Mouse (Mus musculus) liver (tissue): ENCODE measurements around the gene Ubiad1.

Experiments used
- DNase-seq: peaks from one replicate; pipeline ENCODE4 v3.0.0-alpha.2; 2020; ENCODE audit warnings: mixed read lengths

The Ubiad1 gene

DNA sequence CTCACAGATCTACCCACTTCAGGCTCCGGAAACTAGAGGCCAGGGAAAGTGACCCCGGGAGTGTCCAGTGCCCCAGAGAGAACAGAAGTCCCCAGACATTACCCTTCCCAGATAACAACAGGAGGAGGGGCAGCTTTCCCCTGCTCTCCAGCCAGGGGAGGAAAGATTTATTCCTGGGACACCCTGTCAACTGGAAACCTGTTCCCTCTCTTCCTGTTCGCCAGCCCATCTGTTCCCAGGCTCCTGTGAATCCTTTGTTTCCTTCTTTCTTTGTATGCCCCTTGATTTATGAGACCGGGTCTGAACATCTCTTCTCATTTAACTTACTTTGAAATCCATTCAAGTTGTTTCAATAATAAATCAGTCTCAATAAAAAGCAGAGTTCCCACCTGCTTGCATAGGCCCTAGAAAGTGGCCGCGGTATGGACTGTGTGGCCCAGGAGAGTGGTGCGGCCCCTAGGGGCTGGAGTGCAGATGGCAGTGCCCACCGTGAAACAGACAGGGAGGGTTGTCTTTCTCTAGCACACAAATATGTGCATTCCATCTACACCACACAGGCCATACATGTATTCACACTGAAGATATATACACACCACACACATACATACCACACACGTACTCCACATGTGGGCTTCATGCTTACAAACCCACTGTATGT, 45.0 kb downstream of the Ubiad1 start:
- DNase-seq = no peak

DNA sequence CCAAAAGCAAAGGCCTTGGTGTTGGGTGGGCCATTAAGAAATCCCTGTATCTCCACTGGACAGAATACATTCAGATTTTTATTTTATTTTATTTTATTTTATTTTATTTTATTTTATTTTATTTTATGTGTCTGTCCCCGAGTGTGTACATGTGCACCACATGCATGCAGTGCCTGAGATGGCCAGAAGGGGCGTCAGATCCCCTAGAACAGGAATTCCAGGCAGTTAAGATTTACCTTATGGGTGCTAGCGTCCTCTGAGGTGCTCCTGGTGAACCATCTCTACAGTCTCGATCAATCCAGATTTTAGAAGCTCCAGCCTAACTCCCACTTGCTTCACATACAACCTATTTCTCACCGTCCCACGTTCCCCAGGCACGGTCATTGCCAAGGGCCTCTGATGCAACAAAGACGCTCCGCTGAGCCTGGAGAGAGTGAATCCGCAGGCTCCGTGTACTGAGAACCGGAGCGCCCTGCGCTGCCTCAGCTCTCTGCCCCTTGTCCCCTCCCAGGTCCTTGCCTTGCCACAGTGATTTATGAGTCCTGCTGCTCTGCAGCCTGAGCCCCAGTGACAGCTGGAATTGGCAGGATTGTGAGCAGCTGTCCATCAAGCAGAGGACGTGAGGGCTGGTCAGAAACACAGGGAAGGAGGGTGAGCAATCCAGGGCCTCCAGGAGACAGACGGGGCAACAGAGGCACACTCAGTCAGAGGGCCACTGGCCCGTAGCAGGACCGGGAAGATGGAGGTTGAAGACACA, 46.9 kb downstream of the Ubiad1 start:
- DNase-seq = no peak

DNA sequence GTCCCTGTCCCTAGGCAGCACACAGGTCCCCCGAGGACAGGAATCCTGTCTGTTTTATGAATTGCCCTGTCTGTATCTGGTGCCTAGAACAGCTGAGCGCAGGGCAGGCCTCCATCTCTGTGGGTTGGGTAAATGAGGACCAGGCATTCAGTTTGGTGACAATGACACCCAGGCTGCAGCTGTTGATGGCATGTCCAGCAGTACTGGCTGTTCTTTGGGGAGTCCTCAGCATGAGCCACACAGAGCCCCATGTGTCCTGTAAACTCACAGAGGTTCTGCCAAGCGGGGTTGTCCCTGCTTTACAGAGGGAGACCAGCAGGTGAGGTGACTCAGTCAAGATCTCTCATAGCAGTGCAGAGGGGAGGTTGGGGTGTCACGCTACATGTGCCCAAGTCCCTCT, 47.5 kb downstream of the Ubiad1 start:
- DNase-seq = no peak

DNA sequence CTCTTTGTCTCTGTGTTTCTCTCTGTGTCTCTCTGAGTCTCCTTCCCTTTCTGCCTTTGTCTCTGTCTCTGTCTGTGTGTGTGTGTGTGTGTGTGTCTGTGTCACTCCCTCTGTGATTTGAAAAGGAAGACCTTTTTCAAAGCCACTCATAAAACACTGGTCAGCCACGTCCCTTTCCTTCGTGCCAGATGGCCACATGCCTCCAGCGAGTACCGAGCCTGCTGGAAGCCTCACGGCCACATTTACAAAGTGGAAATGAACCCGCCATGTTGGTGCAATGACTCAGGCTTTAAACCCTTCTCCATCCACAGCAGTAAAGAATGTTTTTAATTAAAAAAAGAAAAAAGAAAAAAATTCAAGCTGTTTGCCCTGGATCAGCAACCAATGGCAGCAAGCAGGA, 48.7 kb downstream of the Ubiad1 start:
- no peak for DNase-seq

DNA sequence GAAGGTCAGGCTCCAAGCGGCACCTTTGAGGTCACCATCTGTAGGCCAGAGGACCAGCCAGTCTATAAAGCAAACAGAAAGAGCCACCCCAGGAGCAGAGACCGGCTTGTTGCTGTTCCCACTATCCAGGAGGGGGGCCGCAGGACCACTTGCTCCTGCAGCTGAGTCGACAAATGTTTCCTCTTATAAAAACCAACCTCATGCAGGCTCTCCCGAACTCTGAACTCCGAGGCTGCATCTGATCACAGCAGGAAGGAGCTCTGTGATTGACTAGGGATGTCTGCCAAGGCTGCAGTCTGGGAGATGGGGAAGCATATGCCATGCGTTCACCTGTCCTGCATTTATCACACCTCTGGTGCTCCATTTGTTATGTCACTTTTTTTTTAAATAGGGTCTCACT, 49.4 kb downstream of the Ubiad1 start:
- DNase-seq = no peak

DNA sequence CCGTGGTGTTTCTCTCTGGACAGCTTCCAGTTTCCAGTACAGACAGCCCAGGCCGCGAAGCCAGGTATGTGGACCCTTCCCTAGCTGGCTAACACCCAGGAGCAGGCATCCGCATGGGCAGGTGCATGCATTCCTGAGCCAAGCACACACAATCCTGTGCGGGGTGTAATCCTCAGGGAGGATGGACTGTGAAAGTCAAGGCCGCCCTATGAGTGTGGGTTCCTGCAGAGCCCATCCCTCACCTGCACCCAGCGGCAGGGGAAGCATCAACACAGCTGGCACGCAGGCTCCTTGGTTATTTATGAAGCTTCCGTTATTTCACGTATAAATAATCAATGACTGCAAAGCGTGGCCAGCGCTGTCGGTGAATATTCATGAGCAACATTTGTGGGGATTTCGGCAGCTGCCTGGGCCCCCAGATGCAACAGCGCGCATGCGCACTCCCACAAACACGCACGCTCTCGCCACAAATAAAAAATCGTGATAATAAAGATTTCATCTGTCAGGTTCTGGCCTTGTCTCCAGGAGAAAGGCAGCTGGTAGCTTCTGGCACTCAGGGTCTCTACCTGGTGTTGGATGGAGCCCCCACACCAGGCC, 52.8 kb downstream of the Ubiad1 start:
- no peak for DNase-seq

DNA sequence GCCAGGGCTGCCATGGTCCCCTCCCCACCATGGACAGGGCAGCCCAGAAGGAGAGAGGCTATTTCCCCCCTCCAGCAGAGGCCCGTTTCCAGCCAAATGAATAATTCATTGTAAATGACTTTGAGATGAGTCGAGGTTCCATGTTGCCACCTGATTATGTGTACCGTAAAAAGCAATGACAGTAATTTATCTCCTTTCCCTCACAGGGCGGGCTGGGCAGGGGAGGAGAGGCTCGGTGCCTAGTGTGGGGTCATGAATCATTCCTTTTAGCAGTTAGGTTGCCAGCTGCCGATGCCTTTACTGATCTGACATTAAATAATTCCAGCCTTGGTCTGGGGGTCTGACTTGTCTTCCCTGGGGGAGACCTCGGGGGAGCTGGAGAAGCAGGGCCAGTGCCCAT, 54.9 kb downstream of the Ubiad1 start:
- no peak for DNase-seq

DNA sequence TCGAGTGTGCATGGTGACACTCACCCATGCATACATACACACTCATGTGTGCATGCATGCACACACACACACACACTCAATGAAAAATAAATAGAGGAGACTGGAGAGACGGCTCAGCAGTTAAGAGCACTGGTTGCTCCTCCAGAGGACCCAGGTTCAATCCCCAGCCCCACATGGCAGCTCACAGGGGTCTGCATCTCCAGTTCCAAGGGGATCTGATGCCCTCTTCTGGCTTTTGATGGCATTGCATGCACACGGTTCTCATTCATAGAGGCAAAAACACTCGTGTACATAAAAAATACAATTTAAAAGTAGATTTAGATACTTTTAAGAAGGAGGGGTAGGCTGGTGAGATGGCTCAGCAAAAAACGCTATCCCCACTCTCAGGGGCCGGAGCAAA, 55.5 kb downstream of the Ubiad1 start:
- DNase-seq = no peak

DNA sequence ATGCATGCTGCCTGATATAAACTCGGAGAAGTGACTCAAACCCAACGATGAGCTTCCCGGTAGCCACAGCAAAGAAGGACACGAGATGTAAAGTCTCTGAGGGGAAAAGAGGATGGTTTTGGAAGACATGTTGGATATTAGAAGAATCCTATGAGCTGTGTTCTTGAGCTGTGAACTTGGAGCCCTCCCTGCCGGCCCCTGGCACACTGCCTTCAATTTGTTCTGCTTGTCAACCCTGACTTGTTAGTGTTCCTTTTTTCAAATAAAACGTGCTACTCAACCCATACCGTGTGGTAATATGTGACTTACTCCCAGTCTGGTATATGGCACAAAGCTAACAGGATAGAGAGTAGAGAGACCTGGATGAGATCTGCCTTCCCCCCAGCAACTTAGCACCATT, 59.3 kb downstream of the Ubiad1 start:
- DNase-seq = no peak
